Mouse (Mus musculus): Measurements from ENCODE around the gene Nmu. TPM values are rescaled to one million over a fixed set of nuclear protein-coding genes. Genes with fewer than 3 reads are reported as not detected.

Gene Nmu
- polyA plus RNA-seq, 1 experiment from 2014 or later = 2.1 TPM

- no peaks in the 10 kb centered on the region for H3K4me1 ChIP-seq
- H3K27me3 ChIP-seq = no peaks in the 10 kb centered on the region
- H3K9ac ChIP-seq = no peak overlapping the region
- H3K4me3 ChIP-seq = no peak overlapping the region
- no peaks in the 10 kb centered on the region for H3K9me3 ChIP-seq
- ATAC-seq (ENCODE audit: low FRiP score, low read depth) = no peak
- no peak overlapping the region for H3K27ac ChIP-seq
- WGBS = 31% methylated on average over 7 of the region's 7 CpGs
- no peak overlapping the region for H3K4me2 ChIP-seq (replicated peaks)
- no peaks in the 10 kb centered on the region for H3K36me3 ChIP-seq
These were observed 11.5 kb downstream of the Nmu start for GRCm38 (mm10) chr5:76351953-76352611.

DNA sequence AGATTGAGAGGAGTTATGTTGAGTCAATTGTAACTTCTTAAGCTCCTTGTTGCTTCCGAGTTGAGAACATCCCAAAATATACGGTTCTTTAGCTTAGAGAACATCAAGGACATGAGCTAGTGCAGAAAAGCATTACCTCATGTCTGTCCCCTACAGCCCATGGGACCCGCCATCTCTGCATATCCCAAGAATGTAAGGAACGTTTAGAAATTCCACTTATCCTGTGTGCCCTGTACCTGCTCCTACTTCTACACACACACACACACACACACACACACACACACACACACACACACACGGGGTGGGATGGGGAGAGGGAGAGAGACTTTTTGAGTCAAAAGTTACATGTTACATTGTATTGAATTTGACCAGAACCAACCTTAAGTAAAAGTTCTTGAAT lies 12.1 kb downstream of the Nmu start:
- no peak overlapping the region for H3K4me3 ChIP-seq
- H3K4me1 ChIP-seq = no peaks in the 10 kb centered on the region
- no peaks in the 10 kb centered on the region for H3K9me3 ChIP-seq
- no peaks in the 10 kb centered on the region for H3K36me3 ChIP-seq
- no peaks in the 10 kb centered on the region for H3K27me3 ChIP-seq
- no peak overlapping the region for H3K9ac ChIP-seq
- 75% methylated on average over 5 of the region's 5 CpGs for WGBS
- H3K4me2 ChIP-seq (replicated peaks) = no peak overlapping the region
- no peak overlapping the region for H3K27ac ChIP-seq
- no peak for ATAC-seq (ENCODE audit: low FRiP score, low read depth)

GRCm38 (mm10) chr5:76346137-76346536 lies 17.5 kb downstream of the Nmu start:
- WGBS = 64% methylated on average over 2 of the region's 2 CpGs
- Histone ChIP-seq H3K27me3 (no peaks in the 10 kb centered on the region), H3K36me3 (no peaks in the 10 kb centered on the region), H3K27ac (no peak overlapping the region), H3K9ac (no peak overlapping the region), H3K4me3 (no peak overlapping the region), H3K9me3 (no peaks in the 10 kb centered on the region), H3K4me1 (no peaks in the 10 kb centered on the region), H3K4me2 (replicated peaks) (no peak overlapping the region)
- ATAC-seq (ENCODE audit: low FRiP score, low read depth) = no peak

- Histone ChIP-seq H3K36me3 (no peaks in the 10 kb centered on the region), H3K27ac (no peak overlapping the region), H3K4me1 (no peaks in the 10 kb centered on the region), H3K27me3 (no peaks in the 10 kb centered on the region), H3K9ac (no peak overlapping the region), H3K4me2 (replicated peaks) (no peak overlapping the region), H3K4me3 (no peak overlapping the region), H3K9me3 (no peaks in the 10 kb centered on the region)
- ATAC-seq (ENCODE audit: low FRiP score, low read depth) = no peak; the same call in 1 of the 2 replicates
- WGBS = 78% methylated on average over 2 of the region's 2 CpGs
These were observed 22.7 kb downstream of the Nmu start for GRCm38 (mm10) chr5:76340931-76341330.

- no peaks in the 10 kb centered on the region for H3K4me1 ChIP-seq
- no peaks in the 10 kb centered on the region for H3K9me3 ChIP-seq
- no peaks in the 10 kb centered on the region for H3K36me3 ChIP-seq
- no peak overlapping the region for H3K9ac ChIP-seq
- no peak overlapping the region for H3K4me2 ChIP-seq (replicated peaks)
- H3K27me3 ChIP-seq = no peaks in the 10 kb centered on the region
- ATAC-seq (ENCODE audit: low FRiP score, low read depth) = no peak
- no peak overlapping the region for H3K4me3 ChIP-seq
- WGBS = 75% methylated on average over 8 of the region's 8 CpGs
- no peak overlapping the region for H3K27ac ChIP-seq
These were observed 26.5 kb downstream of the Nmu start for GRCm38 (mm10) chr5:76337100-76337499.

GRCm38 (mm10) chr5:76333833-76334232 lies 29.8 kb downstream of the Nmu start:
- Histone ChIP-seq H3K36me3 (no peaks in the 10 kb centered on the region), H3K9ac (no peak overlapping the region), H3K27me3 (no peaks in the 10 kb centered on the region), H3K27ac (no peak overlapping the region), H3K4me3 (no peak overlapping the region), H3K4me1 (no peaks in the 10 kb centered on the region), H3K9me3 (no peaks in the 10 kb centered on the region), H3K4me2 (replicated peaks) (no peak overlapping the region)
- no peak for ATAC-seq (ENCODE audit: low FRiP score, low read depth)
- WGBS = 86% methylated on average over 4 of the region's 4 CpGs

GRCm38 (mm10) chr5:76330953-76331352 lies 32.6 kb downstream of the Nmu start, which contains the start of gene Pdcl2:
Gene Pdcl2 (minus strand): TSS chr5:76331156.
- ATAC-seq (ENCODE audit: low FRiP score, low read depth) = no peak
- no peak within 1 kb of the TSS for H3K27ac ChIP-seq
- 89% methylated on average over 7 of the region's 7 CpGs for WGBS

GRCm38 (mm10) chr5:76327296-76327695 lies 36.3 kb downstream of the Nmu start:
- no peak overlapping the region for H3K27ac ChIP-seq
- ATAC-seq (ENCODE audit: low FRiP score, low read depth) = no peak
- H3K4me2 ChIP-seq (replicated peaks) = no peak overlapping the region
- H3K36me3 ChIP-seq = no peaks in the 10 kb centered on the region
- H3K9ac ChIP-seq = no peak overlapping the region
- no peaks in the 10 kb centered on the region for H3K27me3 ChIP-seq
- H3K4me1 ChIP-seq = peaks cover 16% of the 10 kb centered on the region
- 40% methylated on average over 2 of the region's 2 CpGs for WGBS
- H3K9me3 ChIP-seq = no peaks in the 10 kb centered on the region
- H3K4me3 ChIP-seq = no peak overlapping the region

More at GRCm38 (mm10) chr5:76330953-76331352, 32.6 kb downstream of the Nmu start, which contains the start of gene Pdcl2:
- H3K4me2 ChIP-seq (replicated peaks) = no peak within 1 kb of the TSS
- no peak within 1 kb of the TSS for H3K4me3 ChIP-seq
- H3K9me3 ChIP-seq = no peaks in the 10 kb centered on the region
- no peaks in the 10 kb centered on the region for H3K4me1 ChIP-seq
- H3K36me3 ChIP-seq = no peaks in the 10 kb centered on the region
- H3K27me3 ChIP-seq = no peaks in the 10 kb centered on the region
- no peak within 1 kb of the TSS for H3K9ac ChIP-seq

GRCm38 (mm10) chr5:76325113-76325512 lies 38.5 kb downstream of the Nmu start:
- 85% methylated on average over 4 of the region's 4 CpGs for WGBS
- Histone ChIP-seq H3K9ac (no peak overlapping the region), H3K9me3 (no peaks in the 10 kb centered on the region), H3K27ac (no peak overlapping the region), H3K27me3 (no peaks in the 10 kb centered on the region), H3K4me3 (no peak overlapping the region), H3K4me2 (replicated peaks) (no peak overlapping the region), H3K36me3 (no peaks in the 10 kb centered on the region), H3K4me1 (peaks cover 25% of the 10 kb centered on the region)
- ATAC-seq (ENCODE audit: low FRiP score, low read depth) = no peak

- no peak overlapping the region for H3K4me3 ChIP-seq
- peaks cover 25% of the 10 kb centered on the region for H3K4me1 ChIP-seq
- no peaks in the 10 kb centered on the region for H3K36me3 ChIP-seq
- H3K27ac ChIP-seq = no peak overlapping the region
- no peaks in the 10 kb centered on the region for H3K9me3 ChIP-seq
- no peak overlapping the region for H3K9ac ChIP-seq
- no peak overlapping the region for H3K4me2 ChIP-seq (replicated peaks)
- WGBS = 59% methylated on average over 11 of the region's 11 CpGs
- no peak for ATAC-seq (ENCODE audit: low FRiP score, low read depth)
- H3K27me3 ChIP-seq = 0 out of 2 replicates have a peak, but pooled peaks cover 3% of the 10 kb centered on the region
These were observed 42.1 kb downstream of the Nmu start for GRCm38 (mm10) chr5:76321249-76322196.

DNA sequence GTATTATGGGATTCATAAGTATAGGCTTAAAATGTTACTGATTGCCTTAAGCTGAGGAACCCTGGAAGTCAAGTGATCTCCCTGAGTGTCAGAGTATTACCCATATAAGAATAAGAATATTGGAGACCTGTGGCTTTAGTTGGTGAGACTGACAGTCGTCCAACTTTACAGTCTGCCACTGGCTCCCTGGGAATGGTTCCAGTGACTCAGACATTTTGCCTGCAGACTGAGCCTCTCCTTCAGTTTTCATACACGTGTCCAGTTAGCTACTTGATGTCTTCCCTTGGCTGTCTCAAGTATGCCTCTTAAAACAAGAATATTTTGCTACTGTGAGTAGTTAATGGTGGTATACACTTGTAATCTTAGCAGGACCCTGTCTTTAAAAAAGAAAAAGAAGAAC lies 55.4 kb downstream of the Nmu start:
- WGBS = 61% methylated on average over 2 of the region's 2 CpGs
- no peaks in the 10 kb centered on the region for H3K27me3 ChIP-seq
- no peak overlapping the region for H3K4me3 ChIP-seq
- peaks cover 9% of the 10 kb centered on the region for H3K4me1 ChIP-seq
- no peaks in the 10 kb centered on the region for H3K36me3 ChIP-seq
- H3K9ac ChIP-seq = no peak overlapping the region
- H3K9me3 ChIP-seq = no peaks in the 10 kb centered on the region
- H3K4me2 ChIP-seq (replicated peaks) = no peak overlapping the region
- ATAC-seq (ENCODE audit: low FRiP score, low read depth) = no peak
- no peak overlapping the region for H3K27ac ChIP-seq

GRCm38 (mm10) chr5:76306261-76306660 lies 57.3 kb downstream of the Nmu start:
- 60% methylated on average over 3 of the region's 3 CpGs for WGBS
- ATAC-seq (ENCODE audit: low FRiP score, low read depth) = no peak
- Histone ChIP-seq H3K9me3 (no peaks in the 10 kb centered on the region), H3K36me3 (no peaks in the 10 kb centered on the region), H3K4me2 (replicated peaks) (no peak overlapping the region), H3K27me3 (no peaks in the 10 kb centered on the region), H3K9ac (no peak overlapping the region), H3K4me1 (peaks cover 22% of the 10 kb centered on the region), H3K4me3 (no peak overlapping the region), H3K27ac (no peak overlapping the region)
